Mouse (Mus musculus): ENCODE measurements around the gene Gm36210.
"Not testable (repeated sequence)": the region's sequence is repeated elsewhere in the genome, so short reads cannot be mapped to it uniquely, and the experiment has no call there.

Gene Gm36210

GRCm38 (mm10) chr7:4879036-4879435 is 27.3 kb downstream of the Gm36210 start:
- DNase-seq (ENCODE audit: low spot score in 2 of 2) = not testable (repeated sequence)

DNA sequence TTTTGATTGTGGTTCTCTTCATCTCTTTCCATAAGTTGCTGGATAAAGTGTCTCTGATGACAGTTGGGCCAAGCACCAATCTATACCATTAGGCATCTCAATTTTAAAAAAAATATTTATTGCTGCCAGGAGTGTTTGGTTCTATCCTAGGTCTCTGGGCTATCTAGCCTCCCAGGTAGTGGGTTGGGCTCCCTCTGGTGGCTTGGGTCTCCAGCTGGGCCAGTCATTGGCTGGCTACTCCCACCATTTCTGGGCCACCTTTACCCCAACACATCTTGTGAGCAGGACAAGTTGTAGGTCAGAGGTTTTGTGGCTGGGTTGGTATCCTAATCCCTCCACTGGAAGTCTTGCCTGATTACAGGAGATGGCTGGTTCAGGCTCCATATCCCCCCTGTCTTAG is 28.1 kb downstream of the Gm36210 start:
- peak in 1 of 2 experiments; percentile 22 for DNase-seq (ENCODE audit: low spot score in 2 of 2)

GRCm38 (mm10) chr7:4877226-4877625 is 29.1 kb downstream of the Gm36210 start:
- DNase-seq (ENCODE audit: low spot score in 2 of 2) = no peak

- DNase-seq (ENCODE audit: low spot score in 2 of 2) = peak; percentile 88 to 89
These were observed 29.5 kb downstream of the Gm36210 start, which contains the start of gene Isoc2a for GRCm38 (mm10) chr7:4876753-4877221. Isoc2a (plus strand) TSS chr7:4877153.

DNA sequence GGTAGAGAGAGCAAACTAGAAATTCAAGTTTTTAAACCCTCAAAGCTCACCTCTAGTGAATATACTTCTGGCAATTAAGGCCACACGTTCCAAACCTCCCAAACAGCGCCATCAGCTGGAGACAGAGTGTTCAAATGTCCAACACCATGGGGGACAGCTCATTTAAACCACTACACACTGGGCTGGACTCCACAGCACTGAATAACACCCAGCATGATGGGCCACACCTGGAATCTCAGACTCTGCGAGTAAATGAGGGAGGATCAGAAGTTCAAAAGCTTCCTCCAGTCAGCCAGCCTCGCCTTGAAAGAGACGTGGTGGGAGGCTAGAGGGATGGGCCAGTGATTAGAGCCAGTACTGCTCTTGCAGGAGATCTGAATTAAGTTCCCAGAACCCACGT is 36.2 kb downstream of the Gm36210 start, which contains the start of gene Isoc2b:
Isoc2b (minus strand) TSS at position 126 of the 400 bp plus-strand sequence.
- DNase-seq (ENCODE audit: low spot score in 2 of 2) = no peak

DNA sequence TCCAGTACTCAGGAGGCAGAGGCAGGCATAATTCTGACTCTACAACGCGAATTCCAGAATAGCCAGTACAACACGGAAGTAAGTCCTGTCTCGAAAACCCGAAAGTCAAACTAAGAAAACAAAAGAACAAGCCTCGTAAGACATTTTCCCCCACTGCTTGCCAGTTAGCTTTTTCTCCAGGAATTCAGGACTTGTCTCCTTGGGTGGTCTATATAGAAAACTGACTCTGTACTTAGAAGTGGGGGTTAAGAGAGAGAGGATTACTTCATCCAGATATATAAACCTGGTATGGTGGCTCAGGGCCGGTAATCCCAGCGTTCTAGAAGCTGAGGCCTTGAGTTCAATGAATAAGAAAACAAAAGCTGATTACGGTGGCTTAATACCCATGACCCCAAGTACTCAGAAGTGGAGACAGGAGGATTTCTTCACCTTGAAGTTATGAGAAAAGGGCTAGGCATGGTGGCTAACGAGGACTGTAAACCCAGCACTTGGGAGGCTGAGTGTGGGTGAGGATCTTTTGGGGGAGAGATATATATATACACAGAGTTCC is 39.6 kb downstream of the Gm36210 start:
- no peak for DNase-seq (ENCODE audit: low spot score in 2 of 2)

- DNase-seq (ENCODE audit: low spot score in 2 of 2) = peak; percentile 95 to 96
These were observed 40.5 kb downstream of the Gm36210 start for GRCm38 (mm10) chr7:4865579-4866493.

DNA sequence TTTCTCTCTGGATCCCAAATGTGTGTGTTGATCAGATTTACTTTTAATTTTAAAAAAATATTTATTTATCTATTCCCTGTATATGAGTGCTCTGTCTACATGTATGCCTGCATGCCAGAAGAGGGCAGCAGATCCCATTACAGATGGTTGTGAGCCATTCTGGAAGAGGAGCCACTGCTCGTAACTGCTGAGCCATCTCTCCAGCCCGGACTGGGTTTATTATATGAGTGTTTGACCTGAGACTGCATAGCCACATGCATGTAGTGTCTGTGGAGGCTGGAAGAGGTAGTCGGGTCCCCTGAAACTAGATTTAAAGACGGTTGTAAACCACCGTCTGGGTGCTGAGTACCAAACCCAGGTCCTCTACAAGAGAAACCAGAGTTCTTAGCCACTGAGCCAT is 41.2 kb downstream of the Gm36210 start:
- peak in 1 of 2 experiments; percentile 34 for DNase-seq (ENCODE audit: low spot score in 2 of 2)

GRCm38 (mm10) chr7:4864130-4864845 is 42.0 kb downstream of the Gm36210 start:
- DNase-seq (ENCODE audit: low spot score in 2 of 2) = no peak

- no peak for DNase-seq (ENCODE audit: low spot score in 2 of 2)
These were observed 42.7 kb downstream of the Gm36210 start for GRCm38 (mm10) chr7:4863541-4864080.

DNA sequence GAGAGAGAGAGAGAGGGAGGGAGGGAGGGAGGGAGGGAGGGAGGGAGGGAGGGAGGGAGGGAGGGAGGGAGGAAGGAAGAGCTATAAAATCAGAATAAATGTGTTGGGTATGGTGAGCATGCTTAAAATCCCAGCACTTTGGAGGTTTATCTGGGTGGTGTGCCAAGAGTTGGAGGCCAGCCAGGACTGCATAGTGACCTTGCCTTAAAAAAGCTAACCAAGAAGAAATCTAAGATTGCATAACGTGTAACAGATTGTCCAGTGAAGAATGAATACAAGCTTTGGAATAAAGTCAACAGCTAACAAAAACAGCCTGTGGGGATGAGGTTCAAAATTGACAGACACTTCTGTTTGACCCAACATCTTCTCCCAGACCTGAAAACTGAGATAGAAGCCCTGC is 43.3 kb downstream of the Gm36210 start:
- DNase-seq (ENCODE audit: low spot score in 2 of 2) = no peak

GRCm38 (mm10) chr7:4860926-4861325 is 45.4 kb downstream of the Gm36210 start:
- DNase-seq (ENCODE audit: low spot score in 2 of 2) = not testable (repeated sequence)

DNA sequence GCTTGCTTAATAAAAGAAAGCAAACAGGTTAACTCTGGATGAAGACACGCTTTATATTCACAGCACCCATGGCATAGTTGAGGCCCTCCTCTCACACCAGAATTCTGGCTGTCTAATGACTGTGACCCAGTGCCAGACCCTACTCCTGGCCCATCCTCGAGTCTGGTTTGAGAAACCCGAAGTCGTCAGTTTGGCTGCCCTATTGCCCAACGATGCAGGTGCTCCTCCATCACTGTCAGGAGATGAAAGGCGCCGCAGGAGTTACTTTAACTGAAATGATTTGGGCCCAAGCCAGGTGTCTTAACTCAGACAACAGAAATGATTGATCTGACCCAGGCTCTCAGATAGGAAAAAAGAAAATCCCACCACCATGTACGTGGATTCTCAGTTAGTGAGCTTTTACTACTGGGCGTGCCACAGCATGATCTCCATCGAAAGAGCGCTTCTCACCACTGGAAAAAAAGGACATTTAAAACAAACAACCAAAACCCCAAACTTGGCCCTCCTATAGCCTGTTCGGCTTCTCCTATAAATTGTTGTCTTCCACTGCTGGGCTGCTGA is 46.8 kb downstream of the Gm36210 start:
- DNase-seq (ENCODE audit: low spot score in 2 of 2) = no peak

DNA sequence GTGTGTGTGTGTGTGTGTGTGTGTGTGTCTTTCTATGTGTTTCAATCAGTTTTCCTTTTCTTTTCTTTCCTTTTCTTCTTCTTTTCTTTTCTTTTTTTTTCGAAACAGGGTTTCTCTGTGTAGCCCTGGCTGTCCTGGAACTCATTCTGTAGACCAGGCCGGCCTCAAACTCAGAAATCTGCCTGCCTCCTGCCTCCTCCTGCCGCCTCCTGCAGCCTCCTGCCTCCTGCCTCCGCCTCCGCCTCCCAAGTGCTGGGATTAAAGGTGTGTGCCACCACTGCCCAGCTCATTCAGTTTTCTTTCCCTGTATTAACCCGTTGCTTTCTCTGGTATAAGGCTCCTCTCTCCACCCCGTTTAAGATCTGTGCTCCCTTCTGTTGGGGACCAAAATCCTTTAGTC is 49.0 kb downstream of the Gm36210 start:
- no peak for DNase-seq (ENCODE audit: low spot score in 2 of 2)

GRCm38 (mm10) chr7:4856508-4856907 is 49.8 kb downstream of the Gm36210 start:
- DNase-seq (ENCODE audit: low spot score in 2 of 2) = no peak

- DNase-seq (ENCODE audit: low spot score in 2 of 2) = no peak
These were observed 52.7 kb downstream of the Gm36210 start for GRCm38 (mm10) chr7:4853613-4854012.

DNA sequence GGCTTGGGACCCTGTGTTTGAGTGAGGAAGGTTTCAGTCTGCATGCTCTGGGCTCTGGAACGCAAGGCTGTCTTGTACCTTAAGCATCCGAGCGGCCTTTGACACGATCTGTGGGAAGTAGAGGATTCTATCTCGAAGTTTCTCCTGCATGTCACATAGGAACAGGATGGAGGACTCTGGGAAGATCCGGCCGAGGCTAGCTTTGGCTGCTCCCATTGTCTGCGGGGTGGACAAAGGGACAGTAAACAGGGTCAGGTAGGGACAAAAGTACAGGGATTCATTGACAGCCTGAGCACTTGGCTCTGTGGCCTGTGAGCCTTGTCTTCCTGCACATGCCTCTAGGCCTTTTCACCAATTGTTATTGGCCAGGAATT is 55.0 kb downstream of the Gm36210 start:
- no peak for DNase-seq (ENCODE audit: low spot score in 2 of 2)

DNA sequence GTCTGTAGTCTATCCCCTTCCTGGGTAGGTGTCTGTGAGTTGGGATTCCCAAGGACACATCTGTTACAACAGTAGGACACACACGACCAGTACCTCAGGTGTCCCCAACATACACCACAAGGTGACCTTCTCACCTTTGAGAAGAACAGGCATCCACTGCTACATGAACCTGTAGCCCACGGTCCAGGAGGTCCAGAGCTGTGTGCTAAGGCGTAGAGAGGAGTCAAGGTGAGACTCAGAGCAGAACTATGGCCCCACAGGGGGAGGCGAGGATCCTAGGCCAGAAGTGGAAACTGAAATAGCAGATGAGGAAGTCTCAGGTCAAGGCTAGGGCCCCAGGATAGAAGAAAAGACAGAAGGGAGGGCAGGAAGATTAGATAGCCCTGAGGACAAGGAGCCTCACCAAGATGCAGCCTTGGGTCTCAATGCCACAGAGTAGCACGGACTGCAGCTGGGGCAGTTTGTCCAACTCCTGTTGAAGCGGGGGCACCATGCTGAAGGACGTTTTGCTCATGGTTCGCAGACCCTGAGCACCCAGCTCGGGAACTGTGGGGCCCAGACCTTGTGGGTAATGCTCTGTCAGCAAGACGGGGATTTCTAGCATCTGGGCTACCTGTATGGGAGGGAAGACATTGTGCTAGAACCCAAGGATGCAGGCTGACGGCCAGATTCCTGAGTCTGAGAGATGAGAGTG is 55.5 kb downstream of the Gm36210 start:
- DNase-seq (ENCODE audit: low spot score in 2 of 2) = no peak

DNA sequence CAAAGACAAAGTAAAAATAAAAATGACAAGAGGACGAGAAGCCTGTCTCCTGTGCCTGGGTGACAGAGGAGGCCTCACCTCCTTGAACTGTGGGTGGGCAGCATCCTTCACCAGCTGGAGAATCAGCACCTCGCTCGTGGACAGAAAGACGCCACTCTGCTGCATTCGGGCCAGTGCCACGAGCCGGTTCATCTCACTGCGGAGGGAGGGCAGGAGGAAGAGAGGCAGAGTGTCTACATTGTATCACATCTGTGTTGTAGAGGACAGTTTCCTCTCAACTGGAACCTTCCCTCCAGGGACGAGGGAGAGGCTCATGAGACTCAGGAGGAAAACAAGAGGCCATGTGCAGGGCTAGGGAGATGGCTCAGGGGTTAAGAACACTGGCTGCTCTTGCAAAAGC is 56.9 kb downstream of the Gm36210 start:
- DNase-seq (ENCODE audit: low spot score in 2 of 2) = no peak

Data from natural killer cell, adult 2 months (primary cell).